Mouse (Mus musculus): ENCODE measurements around the gene Sergef. TPM values are rescaled to one million over a fixed set of nuclear protein-coding genes. Genes with fewer than 3 reads are reported as not detected.
A peak's percentile ranks its signal among the peaks of the same experiment; 100 is the strongest.

Gene Sergef
- polyA plus RNA-seq, 1 experiment from 2014 or later: 49.1 TPM

- H3K27ac ChIP-seq (replicated peaks): no peak overlapping the region
- no peak for ATAC-seq (ENCODE audit: low FRiP score)
These were observed 177.3 kb downstream of the Sergef start for GRCm38 (mm10) chr7:46462287-46462686.

DNA sequence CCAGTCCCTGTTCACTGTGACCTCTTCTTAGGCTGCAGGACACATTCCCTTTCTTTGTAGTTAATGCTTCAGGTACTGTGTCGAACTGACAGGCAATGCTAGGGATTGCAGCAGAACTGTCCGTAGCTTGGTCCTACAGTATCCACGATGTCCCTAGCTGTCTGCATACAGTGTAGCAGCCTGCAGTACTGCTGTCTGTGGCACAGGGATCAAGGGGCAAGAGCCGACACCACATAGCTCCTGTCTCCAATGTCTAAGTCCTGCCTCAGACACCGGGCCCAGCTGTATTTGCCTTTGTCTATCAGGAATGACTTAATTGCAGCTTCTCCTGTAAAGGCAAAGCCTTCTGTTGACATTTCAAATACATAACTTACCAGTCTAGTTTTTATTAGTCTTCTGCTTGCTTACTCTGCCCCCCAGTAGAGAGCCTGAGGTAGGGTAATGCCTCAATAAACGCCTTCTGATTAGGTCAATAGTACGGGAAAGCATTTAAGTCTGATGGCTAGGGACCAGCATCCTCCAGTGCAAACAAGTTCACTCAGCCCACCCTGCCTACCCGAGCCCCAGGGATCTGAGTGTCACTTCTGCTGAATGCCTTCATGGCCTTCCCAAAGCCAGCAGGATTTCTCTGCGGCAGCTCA is 179.9 kb downstream of the Sergef start:
- Histone ChIP-seq H3K4me3 (replicated peaks) (no peak overlapping the region), H3K27ac (replicated peaks) (peak overlapping the region; percentile 54), H3K4me2 (no peak overlapping the region), H3K9ac (replicated peaks) (no peak overlapping the region), H3K9me3 (replicated peaks) (no peaks in the 10 kb centered on the region), H3K4me1 (peaks cover 22% of the 10 kb centered on the region), H3K36me3 (no peaks in the 10 kb centered on the region), H3K27me3 (replicated peaks) (no peaks in the 10 kb centered on the region)
- WGBS: 72% methylated on average over 9 of the region's 9 CpGs
- peak; percentile 26 for ATAC-seq (ENCODE audit: low FRiP score)

More at GRCm38 (mm10) chr7:46462287-46462686, 177.3 kb downstream of the Sergef start:
- H3K27me3 ChIP-seq (replicated peaks): no peaks in the 10 kb centered on the region
- no peak overlapping the region for H3K9ac ChIP-seq (replicated peaks)
- H3K4me1 ChIP-seq: peaks cover 29% of the 10 kb centered on the region
- 64% methylated on average over 8 of the region's 8 CpGs for WGBS
- no peaks in the 10 kb centered on the region for H3K9me3 ChIP-seq (replicated peaks)
- H3K36me3 ChIP-seq: no peaks in the 10 kb centered on the region
- H3K4me2 ChIP-seq: no peak overlapping the region
- no peak overlapping the region for H3K4me3 ChIP-seq (replicated peaks)

GRCm38 (mm10) chr7:46459200-46459599 is 180.4 kb downstream of the Sergef start:
- no peaks in the 10 kb centered on the region for H3K27me3 ChIP-seq (replicated peaks)
- H3K36me3 ChIP-seq: no peaks in the 10 kb centered on the region
- 81% methylated on average over 2 of the region's 2 CpGs for WGBS
- no peak overlapping the region for H3K9ac ChIP-seq (replicated peaks)
- ATAC-seq (ENCODE audit: low FRiP score): peak; percentile 57
- peaks cover 26% of the 10 kb centered on the region for H3K4me1 ChIP-seq
- H3K4me3 ChIP-seq (replicated peaks): no peak overlapping the region
- H3K9me3 ChIP-seq (replicated peaks): no peaks in the 10 kb centered on the region
- peak overlapping the region; percentile 54 for H3K27ac ChIP-seq (replicated peaks)
- no peak overlapping the region for H3K4me2 ChIP-seq

DNA sequence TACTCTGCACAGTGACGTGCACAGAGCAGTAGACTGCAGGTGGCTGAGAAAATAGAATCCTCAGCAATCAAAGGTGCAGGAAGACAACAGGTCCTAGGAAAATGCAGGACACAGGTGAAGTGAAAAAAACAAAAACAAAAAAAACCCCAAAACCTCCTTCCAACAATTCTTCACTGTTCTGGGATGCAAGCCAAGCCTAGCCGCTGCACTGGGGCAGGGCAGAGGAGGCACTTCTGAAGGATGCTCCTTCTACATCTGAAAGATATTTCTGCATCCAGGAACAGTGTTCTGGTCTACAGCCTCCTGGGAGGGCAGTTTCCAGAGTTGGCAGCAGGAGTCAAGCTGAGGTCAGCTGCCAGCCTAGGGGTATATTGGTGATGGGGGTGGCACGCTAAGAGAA is 181.7 kb downstream of the Sergef start:
- Histone ChIP-seq H3K36me3 (no peaks in the 10 kb centered on the region), H3K4me1 (peaks cover 34% of the 10 kb centered on the region), H3K4me2 (no peak overlapping the region), H3K9me3 (replicated peaks) (no peaks in the 10 kb centered on the region), H3K27me3 (replicated peaks) (no peaks in the 10 kb centered on the region), H3K9ac (replicated peaks) (no peak overlapping the region), H3K4me3 (replicated peaks) (no peak overlapping the region), H3K27ac (replicated peaks) (no peak overlapping the region)
- 64% methylated on average over 3 of the region's 3 CpGs for WGBS
- ATAC-seq (ENCODE audit: low FRiP score): no peak

GRCm38 (mm10) chr7:46453930-46454679 is 185.5 kb downstream of the Sergef start:
- Histone ChIP-seq H3K4me1 (peaks cover 30% of the 10 kb centered on the region), H3K9ac (replicated peaks) (no peak overlapping the region), H3K27ac (replicated peaks) (peak overlapping the region; percentile 76), H3K27me3 (replicated peaks) (no peaks in the 10 kb centered on the region), H3K9me3 (replicated peaks) (no peaks in the 10 kb centered on the region), H3K36me3 (no peaks in the 10 kb centered on the region), H3K4me2 (no peak overlapping the region), H3K4me3 (replicated peaks) (no peak overlapping the region)
- WGBS: 8% methylated on average over 10 of the region's 10 CpGs
- peak; percentile 76 for ATAC-seq (ENCODE audit: low FRiP score)

DNA sequence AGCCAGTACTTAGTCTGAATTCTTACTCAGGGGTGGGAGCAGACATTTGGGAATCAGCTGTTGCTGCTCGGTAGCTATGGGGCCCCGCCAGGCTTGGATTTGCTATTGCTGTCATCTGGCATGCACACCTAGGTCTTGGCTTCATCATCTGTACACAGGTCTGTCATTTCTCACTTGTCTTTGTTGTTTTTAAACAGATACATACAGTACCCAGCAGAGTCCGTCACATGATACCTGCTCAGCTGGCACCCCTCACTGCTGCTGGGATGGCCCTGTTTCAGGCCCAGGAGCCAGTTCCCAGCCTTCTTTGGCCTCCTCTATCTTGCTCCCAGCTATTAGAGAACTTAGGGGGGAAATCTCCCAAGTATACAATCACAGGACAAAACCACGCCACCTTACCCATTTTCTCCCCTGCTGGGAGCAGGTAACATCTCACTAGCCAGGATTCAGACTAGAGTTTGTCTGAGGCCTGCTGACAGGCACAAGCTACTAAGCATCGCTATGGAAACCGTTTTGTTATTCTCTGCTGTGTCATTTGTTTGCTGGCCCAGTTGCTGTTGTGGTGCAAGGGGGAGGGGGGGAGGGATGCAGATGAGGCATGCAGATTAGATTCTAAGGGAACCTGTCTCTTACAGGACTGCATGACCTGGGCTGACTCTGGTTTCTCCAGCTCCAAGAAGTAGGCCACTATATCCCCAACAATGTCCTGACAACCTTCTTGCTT is 190.5 kb downstream of the Sergef start:
- ATAC-seq (ENCODE audit: low FRiP score): peak; percentile 55

DNA sequence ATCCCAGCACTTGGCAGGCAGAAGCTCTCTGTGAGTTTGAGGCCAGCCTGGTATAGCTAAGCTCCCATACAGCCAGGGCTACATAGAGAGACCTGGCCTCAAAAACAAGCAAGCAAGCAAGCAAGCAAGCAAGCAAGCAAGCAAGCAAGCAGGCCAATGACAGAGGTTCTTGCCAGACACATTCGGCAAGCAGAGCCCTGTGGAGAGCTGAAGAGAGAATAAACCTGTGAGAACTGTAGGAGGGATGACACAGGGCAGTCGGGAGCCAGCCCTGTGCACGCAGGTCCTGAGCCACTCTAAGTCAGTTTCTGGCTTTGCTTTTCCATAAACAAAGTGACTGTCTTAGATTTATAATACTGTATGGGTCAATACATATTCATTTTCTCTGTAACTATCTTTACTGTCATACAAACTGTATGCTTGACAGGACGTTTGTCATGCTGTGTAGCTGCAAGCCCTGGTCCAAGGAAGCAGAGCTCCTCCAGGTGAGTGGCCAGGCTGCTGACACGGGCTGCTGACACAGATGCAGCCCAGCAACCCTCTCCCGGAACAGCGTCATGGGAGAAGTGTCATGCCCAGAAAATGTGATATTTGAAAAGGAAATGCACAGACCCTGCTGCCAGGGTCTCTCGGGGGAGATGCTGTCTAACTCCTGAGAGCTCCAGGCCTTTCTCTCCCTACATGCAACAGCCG is 192.0 kb downstream of the Sergef start:
- Histone ChIP-seq H3K9ac (replicated peaks) (no peak overlapping the region), H3K36me3 (0 out of 2 replicates have a peak, but pooled peaks cover 3% of the 10 kb centered on the region), H3K4me1 (peaks cover 24% of the 10 kb centered on the region), H3K4me2 (no peak overlapping the region), H3K4me3 (replicated peaks) (no peak overlapping the region), H3K9me3 (replicated peaks) (no peaks in the 10 kb centered on the region), H3K27ac (replicated peaks) (peak overlapping the region; percentile 45), H3K27me3 (replicated peaks) (no peaks in the 10 kb centered on the region)
- WGBS: 57% methylated on average over 9 of the region's 9 CpGs
- no peak for ATAC-seq (ENCODE audit: low FRiP score)

More for the DNA sequence above, 190.5 kb downstream of the Sergef start:
- Histone ChIP-seq H3K9ac (replicated peaks) (no peak overlapping the region), H3K4me1 (peaks cover 31% of the 10 kb centered on the region), H3K4me3 (replicated peaks) (no peak overlapping the region), H3K27me3 (replicated peaks) (no peaks in the 10 kb centered on the region), H3K36me3 (no peaks in the 10 kb centered on the region), H3K4me2 (no peak overlapping the region), H3K27ac (replicated peaks) (peak overlapping the region; percentile 72), H3K9me3 (replicated peaks) (no peaks in the 10 kb centered on the region)
- WGBS: 33% methylated on average over 6 of the region's 6 CpGs

- ATAC-seq (ENCODE audit: low FRiP score): no peak
- Histone ChIP-seq H3K4me3 (replicated peaks) (no peak overlapping the region), H3K4me1 (peaks cover 24% of the 10 kb centered on the region), H3K27ac (replicated peaks) (no peak overlapping the region), H3K9me3 (replicated peaks) (no peaks in the 10 kb centered on the region), H3K36me3 (0 out of 2 replicates have a peak, but pooled peaks cover 9% of the 10 kb centered on the region), H3K4me2 (no peak overlapping the region), H3K9ac (replicated peaks) (no peak overlapping the region), H3K27me3 (replicated peaks) (no peaks in the 10 kb centered on the region)
- WGBS: 86% methylated on average over 6 of the region's 6 CpGs
These were observed 193.7 kb downstream of the Sergef start for GRCm38 (mm10) chr7:46445896-46446295.

- H3K4me2 ChIP-seq: no peak overlapping the region
- H3K4me3 ChIP-seq (replicated peaks): no peak overlapping the region
- no peaks in the 10 kb centered on the region for H3K27me3 ChIP-seq (replicated peaks)
- ATAC-seq (ENCODE audit: low FRiP score): no peak
- no peak overlapping the region for H3K9ac ChIP-seq (replicated peaks)
- 83% methylated on average over 9 of the region's 10 CpGs for WGBS
- no peak overlapping the region for H3K27ac ChIP-seq (replicated peaks)
- H3K9me3 ChIP-seq (replicated peaks): no peaks in the 10 kb centered on the region
- H3K4me1 ChIP-seq: peaks cover 9% of the 10 kb centered on the region
- H3K36me3 ChIP-seq: 0 out of 2 replicates have a peak, but pooled peaks cover 9% of the 10 kb centered on the region
These were observed 196.4 kb downstream of the Sergef start for GRCm38 (mm10) chr7:46443163-46443562.

GRCm38 (mm10) chr7:46438537-46439141 is 201.0 kb downstream of the Sergef start:
- 16% methylated on average over 9 of the region's 9 CpGs for WGBS
- no peak overlapping the region for H3K4me2 ChIP-seq
- no peaks in the 10 kb centered on the region for H3K27me3 ChIP-seq (replicated peaks)
- no peaks in the 10 kb centered on the region for H3K9me3 ChIP-seq (replicated peaks)
- H3K9ac ChIP-seq (replicated peaks): no peak overlapping the region
- H3K4me1 ChIP-seq: no peaks in the 10 kb centered on the region; the same call in 1 of the 2 replicates
- no peak overlapping the region for H3K27ac ChIP-seq (replicated peaks)
- H3K4me3 ChIP-seq (replicated peaks): no peak overlapping the region
- peaks cover 32% of the 10 kb centered on the region for H3K36me3 ChIP-seq
- no peak for ATAC-seq (ENCODE audit: low FRiP score)

DNA sequence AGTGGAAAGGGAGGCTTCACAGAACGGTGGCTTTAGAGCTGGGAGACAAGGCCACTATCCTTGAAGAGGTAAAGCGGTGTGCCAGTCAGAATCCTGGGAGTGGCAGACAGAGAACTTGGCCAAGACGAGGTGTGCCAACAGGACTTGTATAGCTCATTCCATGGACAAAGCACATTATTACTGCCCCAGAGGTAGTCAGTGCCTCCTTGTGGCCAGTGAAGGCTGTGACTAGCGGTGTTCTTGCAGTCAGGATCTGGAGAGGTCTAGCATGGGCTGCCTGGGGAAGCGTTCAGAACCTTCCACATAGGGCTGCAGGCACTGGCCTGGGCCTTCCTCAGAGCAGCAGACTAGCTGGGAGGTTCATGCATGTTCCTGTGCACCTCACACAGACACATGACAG is 203.8 kb downstream of the Sergef start:
- H3K4me1 ChIP-seq: peaks cover 3% of the 10 kb centered on the region; the same call in 1 of the 2 replicates
- H3K4me3 ChIP-seq (replicated peaks): no peak overlapping the region
- WGBS: 95% methylated on average over 5 of the region's 5 CpGs
- no peak overlapping the region for H3K27ac ChIP-seq (replicated peaks)
- no peak overlapping the region for H3K4me2 ChIP-seq
- no peaks in the 10 kb centered on the region for H3K27me3 ChIP-seq (replicated peaks)
- H3K9ac ChIP-seq (replicated peaks): no peak overlapping the region
- H3K9me3 ChIP-seq (replicated peaks): no peaks in the 10 kb centered on the region
- H3K36me3 ChIP-seq: peaks cover 31% of the 10 kb centered on the region
- ATAC-seq (ENCODE audit: low FRiP score): no peak

Data from neural tube, embryonic 15.5 days (tissue).